Mouse (Mus musculus): ENCODE measurements at regions not wholly inside any gene's neighbourhood (a gene's known extent, or its start where the extent isn't known, plus 50 kb on each side); places are given as distances from the start of the nearest gene placed in this dataset.

GRCm38 (mm10) chr5:136622721-136623542, 55.6 kb upstream of the Cux1 start (continued):
- TF ChIP-seq ZNF384 (IDR thresholded peaks at IDR 0.05; ENCODE audit: low read depth, low read length) (peak; percentile 99), TBP (IDR thresholded peaks at IDR 0.05; ENCODE audit: low read depth, low read length) (peak; percentile 84), E2F4 (IDR thresholded peaks at IDR 0.05; ENCODE audit: borderline replicate concordance, low read depth, low read length) (0 out of 2 replicates have a peak, but pooled peaks have one; percentile 41), POLR2AphosphoS2 (IDR thresholded peaks at IDR 0.05; ENCODE audit: low read length) (peak; percentile 45; the same call in 1 of the 2 replicates), CHD2 (IDR thresholded peaks at IDR 0.05; ENCODE audit: low read length) (no peak), MAX (IDR thresholded peaks at IDR 0.05; ENCODE audit: low read length) (no peak; the same call in none of the 2 replicates), UBTF (IDR thresholded peaks at IDR 0.05; ENCODE audit: borderline replicate concordance, insufficient read depth, low read depth, low read length) (peak; percentile 61; the same call in 1 of the 2 replicates)

GRCm38 (mm10) chr5:136623791-136624190, 56.5 kb upstream of the Cux1 start:
- H3K27me3 ChIP-seq (ENCODE audit: control insufficient read depth in 1 of 2, insufficient read depth in 2 of 2, low read length in 2 of 2) = no peaks in the 10 kb centered on the region
- peaks cover 38 to 74% of the 10 kb centered on the region in 2 experiments for H3K4me1 ChIP-seq (ENCODE audit: control insufficient read depth in 1 of 2, insufficient read depth in 2 of 2, low read length in 2 of 2)
- H3K9me3 ChIP-seq (replicated peaks; ENCODE audit: insufficient read depth, low read length) = no peaks in the 10 kb centered on the region
- peaks cover 0 to 62% of the 10 kb centered on the region in 2 experiments; a peak in 2 of 4 replicates for H3K36me3 ChIP-seq (ENCODE audit: control insufficient read depth in 1 of 2, insufficient read depth in 2 of 2, low read length in 2 of 2)
- H3K27ac ChIP-seq (ENCODE audit: control insufficient read depth, low read depth, low read length) = peak overlapping the region; percentile 99
- peaks cover 4% of the 10 kb centered on the region; the same call in 1 of the 2 replicates for H3K79me2 ChIP-seq (ENCODE audit: control insufficient read depth, insufficient read depth, low read length, poor library complexity)
- peak overlapping the region; percentile 87 for H3K9ac ChIP-seq (ENCODE audit: control insufficient read depth, low read depth, low read length, poor library complexity, severe bottlenecking)
- peak overlapping the region; percentile 33 to 58; a peak in 3 of 4 replicates for H3K4me3 ChIP-seq (ENCODE audit: control insufficient read depth in 1 of 2, insufficient read depth in 1 of 2, low read depth in 2 of 2, low read length in 2 of 2)
- no peak for TF ChIP-seq CHD2 (IDR thresholded peaks at IDR 0.05; ENCODE audit: low read length)
- 0 out of 2 replicates have a peak, but pooled peaks have one; percentile 22 for TF ChIP-seq GATA1 (IDR thresholded peaks at IDR 0.05; ENCODE audit: low read depth, low read length)
- no peak for TF ChIP-seq MYB (IDR thresholded peaks at IDR 0.05; ENCODE audit: low read depth, low read length)
- TF ChIP-seq CHD1 (IDR thresholded peaks at IDR 0.05; ENCODE audit: low read depth, low read length) = peak; percentile 87; the same call in 1 of the 2 replicates
- peak; percentile 13; the same call in 1 of the 2 replicates for TF ChIP-seq MXI1 (IDR thresholded peaks at IDR 0.05; ENCODE audit: low read depth, low read length)
- no peak for DNase-seq (ENCODE audit: low read depth, low spot score)

- DNase-seq (ENCODE audit: low read depth, low spot score) = peak; percentile 93
- H3K9me3 ChIP-seq (replicated peaks; ENCODE audit: insufficient read depth, low read length) = no peaks in the 10 kb centered on the region
- H3K4me1 ChIP-seq (ENCODE audit: control insufficient read depth in 1 of 2, insufficient read depth in 2 of 2, low read length in 2 of 2) = peaks cover 34 to 67% of the 10 kb centered on the region in 2 experiments
- peak overlapping the region; percentile 99 for H3K27ac ChIP-seq (ENCODE audit: control insufficient read depth, low read depth, low read length)
- peaks cover 4% of the 10 kb centered on the region; the same call in 1 of the 2 replicates for H3K79me2 ChIP-seq (ENCODE audit: control insufficient read depth, insufficient read depth, low read length, poor library complexity)
- peaks cover 0 to 62% of the 10 kb centered on the region in 2 experiments; a peak in 2 of 4 replicates for H3K36me3 ChIP-seq (ENCODE audit: control insufficient read depth in 1 of 2, insufficient read depth in 2 of 2, low read length in 2 of 2)
- H3K27me3 ChIP-seq (ENCODE audit: control insufficient read depth in 1 of 2, insufficient read depth in 2 of 2, low read length in 2 of 2) = no peaks in the 10 kb centered on the region
- peak overlapping the region; percentile 82 for H3K9ac ChIP-seq (ENCODE audit: control insufficient read depth, low read depth, low read length, poor library complexity, severe bottlenecking)
- peak overlapping the region; percentile 12 to 34; a peak in 3 of 4 replicates for H3K4me3 ChIP-seq (ENCODE audit: control insufficient read depth in 1 of 2, insufficient read depth in 1 of 2, low read depth in 2 of 2, low read length in 2 of 2)
- TF ChIP-seq ZNF384 (IDR thresholded peaks at IDR 0.05; ENCODE audit: low read depth, low read length) = peak; percentile 86
- no peak; the same call in 1 of the 2 replicates for TF ChIP-seq MAFK (IDR thresholded peaks at IDR 0.05; ENCODE audit: borderline replicate concordance, low read depth, low read length)
- TF ChIP-seq ZMIZ1 (IDR thresholded peaks at IDR 0.05; ENCODE audit: low read depth, low read length) = peak; percentile 46; the same call in 1 of the 2 replicates
- no peak for TF ChIP-seq SMC3 (IDR thresholded peaks at IDR 0.05; ENCODE audit: low read depth, low read length)
- peak; percentile 99 for TF ChIP-seq MYB (IDR thresholded peaks at IDR 0.05; ENCODE audit: low read depth, low read length)
- peak; percentile 27 to 52; a peak in 1 of 4 replicates for TF ChIP-seq POLR2A (IDR thresholded peaks at IDR 0.05; ENCODE audit: control insufficient read depth in 1 of 2, insufficient read depth in 1 of 2, low read depth in 1 of 2, low read length in 2 of 2, poor library complexity in 1 of 2)
- TF ChIP-seq KAT2A (conservative IDR thresholded peaks at IDR 0.05; ENCODE audit: low read depth, low read length) = no peak; the same call in 1 of the 2 replicates
- TF ChIP-seq ETS1 (IDR thresholded peaks at IDR 0.05; ENCODE audit: low read depth, low read length) = peak; percentile 88
- no peak for TF ChIP-seq GABPA (IDR thresholded peaks at IDR 0.05; ENCODE audit: low read depth, low read length)
- TF ChIP-seq ZC3H11A (IDR thresholded peaks at IDR 0.05; ENCODE audit: low read depth, low read length) = no peak
- peak; percentile 95 for TF ChIP-seq TCF12 (IDR thresholded peaks at IDR 0.05; ENCODE audit: low read depth, low read length)
- TF ChIP-seq BHLHE40 (IDR thresholded peaks at IDR 0.05; ENCODE audit: borderline replicate concordance, low read depth, low read length) = peak; percentile 61; the same call in 1 of the 2 replicates
- TF ChIP-seq RCOR1 (IDR thresholded peaks at IDR 0.05; ENCODE audit: low read depth, low read length) = peak; percentile 6; the same call in 1 of the 2 replicates
- peak; percentile 96 for TF ChIP-seq MAZ (IDR thresholded peaks at IDR 0.05; ENCODE audit: low read depth, low read length)
- TF ChIP-seq CHD2 (IDR thresholded peaks at IDR 0.05; ENCODE audit: low read length) = no peak; the same call in none of the 2 replicates
- no peak for TF ChIP-seq E2F4 (IDR thresholded peaks at IDR 0.05; ENCODE audit: borderline replicate concordance, low read depth, low read length)
- TF ChIP-seq ELF1 (IDR thresholded peaks at IDR 0.05; ENCODE audit: low read depth, low read length) = no peak
Measured at GRCm38 (mm10) chr5:136625176-136625991, 58.1 kb upstream of the Cux1 start.

Measured in MEL (cell line).